Mouse (Mus musculus) E14TG2a.4 (cell line): ENCODE results near the gene Sox5.
"Not testable (repeated sequence)": the region's sequence is repeated elsewhere in the genome, so short reads cannot be mapped to it uniquely, and the experiment has no call there.

Source experiments
- H3K27me3 ChIP-seq: 2 replicates; pipeline ENCODE4 v1.6.1; 2014; ENCODE audit warnings: low read length, control low read depth; ENCODE audit not compliant: insufficient read depth
- H3K36me3 ChIP-seq: 2 replicates; pipeline ENCODE4 v1.6.1; 2014; ENCODE audit warnings: low read length, control low read depth; ENCODE audit not compliant: insufficient read depth
- H3K4me1 ChIP-seq: replicated peaks from 2 replicates; pipeline ENCODE4 v1.6.1; 2014; ENCODE audit warnings: low read depth, low read length, control low read depth
- H3K4me3 ChIP-seq: replicated peaks from 2 replicates; pipeline ENCODE4 v1.5.1; 2014; ENCODE audit warnings: mild to moderate bottlenecking, low read length
- H3K9me3 ChIP-seq: 2 replicates; pipeline ENCODE4 v1.6.1; 2014; ENCODE audit warnings: low read length, control low read depth
- CTCF ChIP-seq: conservative IDR thresholded peaks from 2 replicates; pipeline ENCODE4 v1.5.1; 2014; ENCODE audit warnings: low read length
- NANOG ChIP-seq: IDR thresholded peaks from 2 replicates; pipeline ENCODE4 v1.6.1; 2014; ENCODE audit warnings: borderline replicate concordance, low read length, mixed read lengths
- POU5F1 ChIP-seq: IDR thresholded peaks from 2 replicates; pipeline ENCODE4 v1.6.1; 2014; ENCODE audit warnings: low read length, borderline replicate concordance

Gene Sox5

GRCm38 (mm10) chr6:144283191-144283590 is 498.6 kb downstream of the Sox5 start:
- H3K4me1 ChIP-seq, result peaks cover 11% of the 10 kb centered on the region
- no peaks in the 10 kb centered on the region for H3K36me3 ChIP-seq
- no peak for TF ChIP-seq CTCF
- TF ChIP-seq NANOG, result no peak
- TF ChIP-seq POU5F1, result no peak
- peaks cover 7% of the 10 kb centered on the region for H3K9me3 ChIP-seq
- H3K27me3 ChIP-seq, result no peaks in the 10 kb centered on the region
- H3K4me3 ChIP-seq, result no peak overlapping the region; the same call in 1 of the 2 replicates

- Histone ChIP-seq H3K9me3 (peaks cover 7% of the 10 kb centered on the region), H3K27me3 (no peaks in the 10 kb centered on the region), H3K36me3 (no peaks in the 10 kb centered on the region), H3K4me1 (peaks cover 15% of the 10 kb centered on the region), H3K4me3 (peak overlapping the region; percentile 54; the same call in 1 of the 2 replicates)
- TF ChIP-seq POU5F1, result no peak
- no peak for TF ChIP-seq CTCF
- no peak for TF ChIP-seq NANOG
Measured at GRCm38 (mm10) chr6:144282756-144283155, 499.0 kb downstream of the Sox5 start.

- TF ChIP-seq POU5F1, result no peak
- TF ChIP-seq CTCF, result no peak
- TF ChIP-seq NANOG, result no peak
- no peaks in the 10 kb centered on the region for H3K27me3 ChIP-seq
- peaks cover 26% of the 10 kb centered on the region for H3K4me1 ChIP-seq
- H3K4me3 ChIP-seq, result no peak overlapping the region
- H3K36me3 ChIP-seq, result no peaks in the 10 kb centered on the region
- H3K9me3 ChIP-seq, result peaks cover 7% of the 10 kb centered on the region
Measured at GRCm38 (mm10) chr6:144281661-144282060, 500.1 kb downstream of the Sox5 start.

GRCm38 (mm10) chr6:144278505-144279053 is 503.2 kb downstream of the Sox5 start:
- H3K9me3 ChIP-seq, result peaks cover 7% of the 10 kb centered on the region
- no peak overlapping the region for H3K4me3 ChIP-seq
- no peaks in the 10 kb centered on the region for H3K36me3 ChIP-seq
- H3K4me1 ChIP-seq, result peaks cover 53% of the 10 kb centered on the region
- no peaks in the 10 kb centered on the region for H3K27me3 ChIP-seq
- TF ChIP-seq CTCF (no peak), POU5F1 (no peak), NANOG (no peak)

- H3K4me3 ChIP-seq, H3K9me3 ChIP-seq, H3K36me3 ChIP-seq, H3K27me3 ChIP-seq: not testable (repeated sequence)
- peaks cover 61% of the 10 kb centered on the region for H3K4me1 ChIP-seq
- peak; percentile 60; the same call in 1 of the 2 replicates for TF ChIP-seq NANOG
Measured at GRCm38 (mm10) chr6:144273425-144273824, 508.4 kb downstream of the Sox5 start.

- Histone ChIP-seq H3K9me3 (no peaks in the 10 kb centered on the region), H3K4me1 (peaks cover 40% of the 10 kb centered on the region), H3K27me3 (no peaks in the 10 kb centered on the region), H3K36me3 (no peaks in the 10 kb centered on the region), H3K4me3 (no peak overlapping the region)
- TF ChIP-seq NANOG (no peak), CTCF (peak; percentile 60)
Measured at GRCm38 (mm10) chr6:144271326-144271725, 510.5 kb downstream of the Sox5 start.

GRCm38 (mm10) chr6:144270306-144270705 is 511.5 kb downstream of the Sox5 start:
- Histone ChIP-seq H3K4me3 (no peak overlapping the region), H3K4me1 (peaks cover 31% of the 10 kb centered on the region), H3K9me3 (no peaks in the 10 kb centered on the region), H3K27me3 (no peaks in the 10 kb centered on the region), H3K36me3 (no peaks in the 10 kb centered on the region)
- TF ChIP-seq POU5F1, result no peak
- no peak for TF ChIP-seq NANOG
- no peak for TF ChIP-seq CTCF

GRCm38 (mm10) chr6:144269666-144270065 is 512.1 kb downstream of the Sox5 start:
- TF ChIP-seq NANOG (no peak), POU5F1 (no peak), CTCF (no peak)
- Histone ChIP-seq H3K4me1 (peaks cover 26% of the 10 kb centered on the region), H3K27me3 (no peaks in the 10 kb centered on the region)

GRCm38 (mm10) chr6:144265752-144266151 is 516.0 kb downstream of the Sox5 start:
- Histone ChIP-seq H3K4me3 (no peak overlapping the region), H3K36me3 (no peaks in the 10 kb centered on the region), H3K4me1 (peaks cover 10% of the 10 kb centered on the region), H3K27me3 (no peaks in the 10 kb centered on the region), H3K9me3 (no peaks in the 10 kb centered on the region)
- TF ChIP-seq POU5F1, result no peak
- no peak for TF ChIP-seq NANOG
- no peak for TF ChIP-seq CTCF

More at GRCm38 (mm10) chr6:144269666-144270065, 512.1 kb downstream of the Sox5 start:
- Histone ChIP-seq H3K9me3 (no peaks in the 10 kb centered on the region), H3K4me3 (no peak overlapping the region), H3K36me3 (no peaks in the 10 kb centered on the region)

GRCm38 (mm10) chr6:144265004-144265403 is 516.8 kb downstream of the Sox5 start:
- no peak for TF ChIP-seq POU5F1
- no peak for TF ChIP-seq NANOG
- TF ChIP-seq CTCF, result no peak
- Histone ChIP-seq H3K9me3 (no peaks in the 10 kb centered on the region), H3K4me3 (no peak overlapping the region), H3K36me3 (no peaks in the 10 kb centered on the region), H3K27me3 (no peaks in the 10 kb centered on the region), H3K4me1 (peaks cover 10% of the 10 kb centered on the region)
